Mouse (Mus musculus): ENCODE measurements around the gene Rnase2b. TPM values are rescaled to one million over a fixed set of nuclear protein-coding genes. Genes with fewer than 3 reads are reported as not detected.

Rnase2b gene
- polyA plus RNA-seq, 1 experiment from 2014 or later: not detected

Other genes with a start within 250 kb of the Rnase2b start
- gene Osgep, start 237.4 kb upstream of the Rnase2b start, polyA plus RNA-seq (2016; fragmentation: Nextera tagmentation; extraction: Ambion mirVana): 164 and 174 TPM in 2 replicates
- 384 and 423 TPM in 2 replicates for gene Apex1, start 237.3 kb upstream of the Rnase2b start, polyA plus RNA-seq (2016; fragmentation: Nextera tagmentation; extraction: Ambion mirVana)
- 59.0 and 63.9 TPM in 2 replicates for gene Pip4p1, start 231.4 kb upstream of the Rnase2b start, polyA plus RNA-seq (2016; fragmentation: Nextera tagmentation; extraction: Ambion mirVana)
- gene Pnp, start 231.2 kb upstream of the Rnase2b start, polyA plus RNA-seq (2016; fragmentation: Nextera tagmentation; extraction: Ambion mirVana): 72.3 and 83.2 TPM in 2 replicates
- not detected in 2 replicates for gene Gm49342, start 217.7 kb upstream of the Rnase2b start, polyA plus RNA-seq (2016; fragmentation: Nextera tagmentation; extraction: Ambion mirVana)
- gene Pnp2, start 206.3 kb upstream of the Rnase2b start, polyA plus RNA-seq (2016; fragmentation: Nextera tagmentation; extraction: Ambion mirVana): 0.54 and 0.86 TPM in 2 replicates
- gene Rnase10, start 154.5 kb upstream of the Rnase2b start, polyA plus RNA-seq (2016; fragmentation: Nextera tagmentation; extraction: Ambion mirVana): 0.10 TPM in 1 of 2 replicates, not detected in the other
- gene Rnase9, start 120.4 kb upstream of the Rnase2b start, polyA plus RNA-seq (2016; fragmentation: Nextera tagmentation; extraction: Ambion mirVana): not detected in 2 replicates
- gene Rnase11, start 112.1 kb upstream of the Rnase2b start, polyA plus RNA-seq (2016; fragmentation: Nextera tagmentation; extraction: Ambion mirVana): not detected in 2 replicates
- not detected in 2 replicates for gene Rnase12, start 104.6 kb upstream of the Rnase2b start, polyA plus RNA-seq (2016; fragmentation: Nextera tagmentation; extraction: Ambion mirVana)
- gene Olfr750, start 87.8 kb upstream of the Rnase2b start, polyA plus RNA-seq (2016; fragmentation: Nextera tagmentation; extraction: Ambion mirVana): 0.03 TPM in 1 of 2 replicates, not detected in the other
- gene Rnase4, start 71.2 kb upstream of the Rnase2b start, polyA plus RNA-seq (2016; fragmentation: Nextera tagmentation; extraction: Ambion mirVana): 11.5 and 17.5 TPM in 2 replicates
- 3.3 and 4.5 TPM in 2 replicates for gene Ang, start 71.1 kb upstream of the Rnase2b start, polyA plus RNA-seq (2016; fragmentation: Nextera tagmentation; extraction: Ambion mirVana)
- gene Eddm3b, start 47.8 kb upstream of the Rnase2b start, polyA plus RNA-seq (2016; fragmentation: Nextera tagmentation; extraction: Ambion mirVana): 0.37 TPM in 1 of 2 replicates, not detected in the other
- gene Rnase6, start 38.4 kb upstream of the Rnase2b start, polyA plus RNA-seq (2016; fragmentation: Nextera tagmentation; extraction: Ambion mirVana): 0.29 TPM in 1 of 2 replicates, not detected in the other
- 0.27 TPM in 1 of 2 replicates, not detected in the other for gene Rnase1, start 15.5 kb upstream of the Rnase2b start, polyA plus RNA-seq (2016; fragmentation: Nextera tagmentation; extraction: Ambion mirVana)
- gene Ang2, start 36.9 kb downstream of the Rnase2b start, polyA plus RNA-seq (2016; fragmentation: Nextera tagmentation; extraction: Ambion mirVana): not detected in 2 replicates
- gene Ear14, start 41.1 kb downstream of the Rnase2b start, polyA plus RNA-seq (2016; fragmentation: Nextera tagmentation; extraction: Ambion mirVana): not detected in 2 replicates
- gene Rnase2a, start 93.9 kb downstream of the Rnase2b start, polyA plus RNA-seq (2016; fragmentation: Nextera tagmentation; extraction: Ambion mirVana): not detected in 2 replicates
- gene Gm7247, start 199.5 kb downstream of the Rnase2b start, polyA plus RNA-seq (2016; fragmentation: Nextera tagmentation; extraction: Ambion mirVana): not detected in 2 replicates
- gene Vmn2r88, start 248.6 kb downstream of the Rnase2b start, polyA plus RNA-seq (2016; fragmentation: Nextera tagmentation; extraction: Ambion mirVana): not detected in 2 replicates